Mouse (Mus musculus) liver, adult 2 months (tissue): ENCODE data around the gene Adam10. TPM values are rescaled to one million over a fixed set of nuclear protein-coding genes. Genes with fewer than 3 reads are reported as not detected.
A peak's percentile ranks its signal among the peaks of the same experiment; 100 is the strongest.

Experiments used
- DNase-seq: peaks from one replicate; pipeline ENCODE4 v3.0.0-alpha.2; 2011; ENCODE audit warnings: low read depth, low spot score; ENCODE audit errors: extremely low read depth
- H3K27ac ChIP-seq: fragments of 200-500 bp; replicated peaks from 2 replicates; pipeline ENCODE4 v1.5.1; 2012; ENCODE audit warnings: low read depth, mild to moderate bottlenecking, control low read depth, inconsistent platforms, low read length; ENCODE audit not compliant: insufficient read depth
- H3K27me3 ChIP-seq: fragments of 200-500 bp; 2 replicates; pipeline ENCODE4 v1.6.1; 2012; ENCODE audit warnings: mild to moderate bottlenecking, moderate library complexity, low read length, inconsistent platforms; ENCODE audit not compliant: control insufficient read depth, insufficient read depth
- H3K36me3 ChIP-seq: fragments of 200-500 bp; 2 replicates; pipeline ENCODE4 v1.6.1; 2012; ENCODE audit warnings: low read length, inconsistent platforms; ENCODE audit not compliant: control insufficient read depth, insufficient read depth
- H3K4me1 ChIP-seq: fragments of 200-500 bp; 2 replicates; pipeline ENCODE4 v1.6.1; 2011; ENCODE audit warnings: low read length; ENCODE audit not compliant: control insufficient read depth, insufficient read depth
- H3K4me3 ChIP-seq: fragments of 200-500 bp; 2 replicates; pipeline ENCODE4 v1.5.1; 2011; ENCODE audit warnings: low read depth, mild to moderate bottlenecking, control low read depth, low read length, moderate library complexity; ENCODE audit not compliant: insufficient read depth
- H3K79me2 ChIP-seq: fragments of 200-500 bp; 2 replicates; pipeline ENCODE4 v1.6.1; 2012; ENCODE audit warnings: inconsistent platforms, mild to moderate bottlenecking, low read length, moderate library complexity; ENCODE audit not compliant: control insufficient read depth, insufficient read depth
- H3K9ac ChIP-seq: fragments of 200-500 bp; 2 replicates; pipeline ENCODE4 v1.6.1; 2012; ENCODE audit warnings: low read depth, mild to moderate bottlenecking, control low read depth, inconsistent platforms, low read length
- CTCF ChIP-seq: fragments of 200-500 bp; IDR thresholded peaks from 2 replicates; pipeline ENCODE4 v1.5.1; 2011; ENCODE audit warnings: low read depth, low read length, control low read depth
- POLR2A ChIP-seq: fragments of 200-500 bp; IDR thresholded peaks from 2 replicates; pipeline ENCODE4 v1.6.1; 2011; ENCODE audit warnings: low read length, control low read depth; ENCODE audit not compliant: insufficient read depth; ENCODE audit errors: extremely low read depth
- WGBS: fragments of 180-500 bp; shearing (Covaris S2); methylation state at CpG from one replicate; pipeline ENCODE4 v1.1.7; 2018; 5-methylcytosine and 5-hydroxymethylcytosine counted together
- polyA plus RNA-seq: library from polyadenylated mRNA; depleted of rRNA; stranded (reverse); fragments of >200 nt; gene quantifications from 2 replicates; pipeline ENCODE4 v1.2.3, GENCODE M21; 2012
- total RNA-seq: library from RNA; depleted of rRNA; stranded (reverse); fragments of >200 nt; gene quantifications from 2 replicates; pipeline ENCODE4 v1.2.3, GENCODE M21; 2014

Adam10 gene
- total and polyA plus RNA-seq, 2 experiments, result 4.9 to 16.8 TPM

- no peak overlapping the region for H3K27ac ChIP-seq
- peaks cover 25% of the 10 kb centered on the region for H3K79me2 ChIP-seq
- DNase-seq, result no peak
- no peak overlapping the region for H3K9ac ChIP-seq
- no peak overlapping the region for H3K4me3 ChIP-seq
- H3K4me1 ChIP-seq, result peaks cover 25% of the 10 kb centered on the region
- H3K27me3 ChIP-seq, result no peaks in the 10 kb centered on the region
- 75% methylated on average over 2 of the region's 2 CpGs for WGBS
- TF ChIP-seq CTCF (no peak), POLR2A (no peak)
- H3K36me3 ChIP-seq, result peaks cover 10% of the 10 kb centered on the region
These were observed 26.6 kb upstream of the Adam10 start for GRCm38 (mm10) chr9:70652221-70652620.

- H3K27ac ChIP-seq, result peak overlapping the region; percentile 75
- H3K9ac ChIP-seq, result no peak overlapping the region
- peaks cover 25% of the 10 kb centered on the region for H3K4me1 ChIP-seq
- H3K36me3 ChIP-seq, result peaks cover 8% of the 10 kb centered on the region
- peak; percentile 87 for DNase-seq
- peaks cover 21% of the 10 kb centered on the region for H3K79me2 ChIP-seq
- WGBS, result 21% methylated on average over 2 of the region's 2 CpGs
- H3K27me3 ChIP-seq, result no peaks in the 10 kb centered on the region
- no peak for TF ChIP-seq CTCF
- no peak for TF ChIP-seq POLR2A
- H3K4me3 ChIP-seq, result peak overlapping the region; percentile 18
These were observed 24.9 kb upstream of the Adam10 start for GRCm38 (mm10) chr9:70653875-70654274.

GRCm38 (mm10) chr9:70654496-70654895, 24.3 kb upstream of the Adam10 start:
- Histone ChIP-seq H3K4me3 (peak overlapping the region; percentile 33; the same call in 1 of the 2 replicates), H3K27ac (peak overlapping the region; percentile 31; the same call in 1 of the 2 replicates), H3K36me3 (peaks cover 5% of the 10 kb centered on the region), H3K79me2 (peaks cover 18% of the 10 kb centered on the region), H3K27me3 (no peaks in the 10 kb centered on the region), H3K4me1 (peaks cover 25% of the 10 kb centered on the region), H3K9ac (no peak overlapping the region)
- 49% methylated on average over 4 of the region's 4 CpGs for WGBS
- peak; percentile 67 for DNase-seq
- no peak for TF ChIP-seq CTCF
- TF ChIP-seq POLR2A, result no peak

GRCm38 (mm10) chr9:70655764-70656129, 23.1 kb upstream of the Adam10 start:
- H3K36me3 ChIP-seq, result peaks cover 1% of the 10 kb centered on the region; the same call in 1 of the 2 replicates
- DNase-seq, result no peak
- H3K79me2 ChIP-seq, result peaks cover 14% of the 10 kb centered on the region
- H3K27me3 ChIP-seq, result no peaks in the 10 kb centered on the region
- H3K9ac ChIP-seq, result no peak overlapping the region
- no peak overlapping the region for H3K27ac ChIP-seq
- 5% methylated on average over 2 of the region's 2 CpGs for WGBS
- no peak for TF ChIP-seq CTCF
- TF ChIP-seq POLR2A, result no peak
- peaks cover 25% of the 10 kb centered on the region for H3K4me1 ChIP-seq
- H3K4me3 ChIP-seq, result peak overlapping the region; percentile 49; the same call in 1 of the 2 replicates

GRCm38 (mm10) chr9:70656130-70657007, 22.4 kb upstream of the Adam10 start, which contains the start of gene Gm10642:
TSS of gene Gm10642 (plus strand) at chr9:70656251.
- WGBS, result under 1% methylated on average over 59 of the region's 72 CpGs
- Histone ChIP-seq H3K4me1 (peaks cover 19% of the 10 kb centered on the region), H3K27ac (peak within 1 kb of the TSS; percentile 91), H3K27me3 (no peaks in the 10 kb centered on the region), H3K9ac (peak within 1 kb of the TSS; percentile 97), H3K79me2 (peaks cover 14% of the 10 kb centered on the region), H3K4me3 (peak within 1 kb of the TSS; percentile 95), H3K36me3 (peaks cover 1% of the 10 kb centered on the region; the same call in 1 of the 2 replicates)
- peak; percentile 96 for DNase-seq
- TF ChIP-seq POLR2A (peak; percentile 57; the same call in 1 of the 2 replicates), CTCF (no peak)
